Mouse (Mus musculus): ENCODE measurements at regions not wholly inside any gene's neighbourhood (a gene's known extent, or its start where the extent isn't known, plus 50 kb on each side); places are given as distances from the start of the nearest gene placed in this dataset. TPM values are rescaled to one million over a fixed set of nuclear protein-coding genes. Genes with fewer than 3 reads are reported as not detected.

DNA sequence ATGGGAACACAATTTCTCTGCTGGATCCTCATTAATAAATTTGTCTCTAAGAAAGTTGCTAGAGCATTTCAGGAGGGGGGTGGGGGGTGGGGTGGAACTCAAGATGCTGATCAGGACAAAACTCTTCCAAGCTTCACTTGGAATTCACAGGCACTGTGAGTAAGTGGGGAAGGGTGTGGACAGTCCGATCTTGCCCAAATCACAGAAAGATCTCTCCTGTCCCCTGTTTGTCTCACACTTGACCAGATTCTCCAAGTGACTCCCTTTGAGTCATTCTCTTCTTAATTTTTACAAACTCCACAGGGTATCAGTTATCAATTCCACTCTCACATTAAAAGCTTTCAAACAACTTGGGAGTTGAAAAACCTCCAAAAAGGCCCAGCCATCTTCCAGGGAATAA, 58.1 kb upstream of the Mocs2 start:
- H3K9me3 ChIP-seq (replicated peaks; ENCODE audit: control insufficient read depth, low read length) = no peaks in the 10 kb centered on the region
- H3K27ac ChIP-seq (ENCODE audit: low read length) = no peak overlapping the region
- H3K27me3 ChIP-seq (ENCODE audit: control insufficient read depth, insufficient read depth, low read length) = no peaks in the 10 kb centered on the region
- H3K36me3 ChIP-seq (ENCODE audit: control insufficient read depth, insufficient read depth, low read length) = no peaks in the 10 kb centered on the region
- 88% methylated on average over 1 of the region's 1 CpGs for WGBS
- no peak overlapping the region for H3K4me3 ChIP-seq (replicated peaks; ENCODE audit: low read length)
- no peak for ATAC-seq (ENCODE audit: insufficient read depth, low FRiP score)
- H3K4me1 ChIP-seq (ENCODE audit: control insufficient read depth, insufficient read depth, low read length) = no peaks in the 10 kb centered on the region
- H3K9ac ChIP-seq (ENCODE audit: low read length) = no peak overlapping the region
- no peak overlapping the region for H3K4me2 ChIP-seq (ENCODE audit: low read depth, low read length)

- Histone ChIP-seq H3K4me1 (ENCODE audit: control insufficient read depth, insufficient read depth, low read length) (no peaks in the 10 kb centered on the region), H3K9me3 (replicated peaks; ENCODE audit: control insufficient read depth, low read length) (no peaks in the 10 kb centered on the region), H3K9ac (ENCODE audit: low read length) (no peak overlapping the region), H3K4me3 (replicated peaks; ENCODE audit: low read length) (no peak overlapping the region), H3K27me3 (ENCODE audit: control insufficient read depth, insufficient read depth, low read length) (no peaks in the 10 kb centered on the region), H3K36me3 (ENCODE audit: control insufficient read depth, insufficient read depth, low read length) (no peaks in the 10 kb centered on the region), H3K27ac (ENCODE audit: low read length) (no peak overlapping the region), H3K4me2 (ENCODE audit: low read depth, low read length) (no peak overlapping the region)
- WGBS = 83% methylated on average over 3 of the region's 3 CpGs
- no peak for ATAC-seq (ENCODE audit: insufficient read depth, low FRiP score)
Measured at GRCm38 (mm10) chr13:114760901-114761300, 57.1 kb upstream of the Mocs2 start.

Small RNA genes lying in the stretch of these regions (microRNA-seq; reads per million reads assigned to microRNA genes)
- gene Gm25950 = not detected
